Mouse (Mus musculus): Measurements from ENCODE around the gene Slc9a9.
A peak's percentile ranks its signal among the peaks of the same experiment; 100 is the strongest.

The Slc9a9 gene

GRCm38 (mm10) chr9:95180569-95180968 lies 510.9 kb downstream of the Slc9a9 start:
- TF ChIP-seq GATA4 (IDR thresholded peaks at IDR 0.05; ENCODE audit: insufficient replicate concordance, low read length), result no peak

GRCm38 (mm10) chr9:95181241-95182043 lies 511.7 kb downstream of the Slc9a9 start:
- no peak for TF ChIP-seq GATA4 (IDR thresholded peaks at IDR 0.05; ENCODE audit: insufficient replicate concordance, low read length)

- TF ChIP-seq GATA4 (IDR thresholded peaks at IDR 0.05; ENCODE audit: insufficient replicate concordance, low read length), result no peak
Observed at GRCm38 (mm10) chr9:95182272-95182671, 512.6 kb downstream of the Slc9a9 start.

DNA sequence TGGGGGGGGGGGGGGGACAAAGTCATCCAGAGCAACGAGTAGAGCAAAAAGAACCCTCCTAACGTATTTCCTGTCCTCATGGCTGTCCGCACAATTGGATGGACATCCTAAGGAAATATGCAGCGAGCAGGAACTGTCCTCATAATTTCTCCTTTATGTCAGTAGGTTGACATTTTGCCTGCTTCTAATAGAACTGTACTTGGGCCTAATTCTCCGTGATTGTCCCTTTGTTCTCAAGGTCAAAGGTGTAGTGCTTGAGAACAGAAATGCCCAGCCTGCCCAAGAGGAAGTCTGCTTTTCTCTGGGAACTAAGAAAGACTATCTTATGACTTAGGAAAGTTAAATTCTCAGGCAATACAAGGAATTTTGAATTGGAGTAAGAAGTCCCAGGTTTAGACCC lies 514.7 kb downstream of the Slc9a9 start:
- TF ChIP-seq GATA4 (IDR thresholded peaks at IDR 0.05; ENCODE audit: insufficient replicate concordance, low read length), result no peak

- peak; percentile 91 for TF ChIP-seq GATA4 (IDR thresholded peaks at IDR 0.05; ENCODE audit: insufficient replicate concordance, low read length)
Observed at GRCm38 (mm10) chr9:95185840-95186239, 516.1 kb downstream of the Slc9a9 start.

- no peak for TF ChIP-seq GATA4 (IDR thresholded peaks at IDR 0.05; ENCODE audit: insufficient replicate concordance, low read length)
Observed at GRCm38 (mm10) chr9:95186386-95187289, 516.9 kb downstream of the Slc9a9 start.

DNA sequence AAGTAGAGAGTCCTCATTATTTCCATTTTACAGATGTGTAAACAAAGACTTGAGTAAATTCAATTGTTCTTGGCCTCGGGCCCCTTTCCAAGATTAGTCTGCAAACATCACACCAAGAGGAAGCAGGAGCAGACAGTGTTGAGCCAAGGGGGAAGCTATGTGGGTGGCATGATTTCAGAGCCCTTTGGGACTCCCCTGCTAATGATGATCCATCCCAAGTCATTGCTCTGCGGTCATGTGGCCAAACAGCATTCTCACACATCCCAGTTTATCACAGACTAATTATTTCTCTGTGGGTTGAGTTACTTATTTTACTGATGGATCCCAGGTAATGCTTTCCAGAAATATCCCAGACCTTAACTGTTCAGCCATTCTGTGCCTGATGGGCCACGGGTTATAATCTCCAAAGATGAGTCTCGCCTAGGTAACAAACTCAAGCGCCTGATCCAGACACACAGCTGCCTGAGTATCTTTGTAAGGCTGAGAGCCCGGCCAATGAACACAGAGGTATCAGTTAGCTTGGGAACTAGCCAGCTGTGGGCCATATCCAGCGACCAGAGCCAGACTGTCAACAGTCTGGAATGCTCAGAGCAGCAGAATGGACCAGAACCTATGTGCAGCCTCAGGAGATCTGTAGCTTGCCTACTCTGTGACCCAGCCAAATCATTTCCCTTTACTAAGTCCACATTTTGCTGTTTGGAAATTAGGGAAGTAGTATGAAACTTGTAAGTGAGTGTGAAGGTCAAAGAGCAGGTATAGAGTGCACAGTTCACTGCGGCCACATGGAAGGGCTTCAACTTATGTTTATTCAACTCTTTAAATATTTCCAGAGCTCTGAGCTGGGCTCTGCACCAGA lies 518.9 kb downstream of the Slc9a9 start:
- no peak for TF ChIP-seq GATA4 (IDR thresholded peaks at IDR 0.05; ENCODE audit: insufficient replicate concordance, low read length)

DNA sequence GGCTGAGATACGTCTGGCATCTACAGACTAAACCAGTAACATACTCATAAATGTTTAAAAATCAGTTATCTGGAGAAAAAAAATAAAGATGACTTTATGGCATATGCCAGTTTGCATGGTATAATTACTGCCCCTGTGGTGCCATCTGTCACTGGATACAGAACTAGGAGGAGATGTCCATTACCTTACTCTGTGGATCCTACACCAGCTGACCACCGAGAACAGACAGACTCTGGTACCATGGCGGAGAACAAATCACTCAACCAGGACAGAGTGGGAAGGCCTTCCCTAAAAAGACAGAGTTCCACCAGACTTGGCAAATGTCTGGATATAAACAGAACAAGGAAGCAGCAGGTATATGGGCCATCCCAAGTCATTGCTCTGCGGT lies 519.5 kb downstream of the Slc9a9 start:
- TF ChIP-seq GATA4 (IDR thresholded peaks at IDR 0.05; ENCODE audit: insufficient replicate concordance, low read length), result no peak

DNA sequence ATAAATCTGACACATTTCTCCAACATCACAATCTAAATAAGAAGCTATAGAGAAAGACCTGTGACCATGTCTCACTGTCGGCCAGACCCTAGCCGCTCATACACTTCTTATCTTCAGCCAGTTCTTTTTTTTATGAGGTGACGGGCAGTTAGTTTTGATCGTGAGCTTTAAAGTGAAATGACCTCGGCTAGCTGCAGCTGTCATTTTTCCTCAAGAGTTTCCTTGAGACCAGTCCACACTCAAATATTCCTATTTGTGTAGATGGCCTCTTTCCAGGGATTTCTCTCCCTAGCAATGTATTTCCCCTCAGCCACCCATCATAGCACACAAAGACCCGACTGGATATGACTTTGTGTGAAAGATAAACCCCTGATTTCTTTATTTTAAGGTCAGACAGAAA lies 521.7 kb downstream of the Slc9a9 start:
- TF ChIP-seq GATA4 (IDR thresholded peaks at IDR 0.05; ENCODE audit: insufficient replicate concordance, low read length), result no peak

DNA sequence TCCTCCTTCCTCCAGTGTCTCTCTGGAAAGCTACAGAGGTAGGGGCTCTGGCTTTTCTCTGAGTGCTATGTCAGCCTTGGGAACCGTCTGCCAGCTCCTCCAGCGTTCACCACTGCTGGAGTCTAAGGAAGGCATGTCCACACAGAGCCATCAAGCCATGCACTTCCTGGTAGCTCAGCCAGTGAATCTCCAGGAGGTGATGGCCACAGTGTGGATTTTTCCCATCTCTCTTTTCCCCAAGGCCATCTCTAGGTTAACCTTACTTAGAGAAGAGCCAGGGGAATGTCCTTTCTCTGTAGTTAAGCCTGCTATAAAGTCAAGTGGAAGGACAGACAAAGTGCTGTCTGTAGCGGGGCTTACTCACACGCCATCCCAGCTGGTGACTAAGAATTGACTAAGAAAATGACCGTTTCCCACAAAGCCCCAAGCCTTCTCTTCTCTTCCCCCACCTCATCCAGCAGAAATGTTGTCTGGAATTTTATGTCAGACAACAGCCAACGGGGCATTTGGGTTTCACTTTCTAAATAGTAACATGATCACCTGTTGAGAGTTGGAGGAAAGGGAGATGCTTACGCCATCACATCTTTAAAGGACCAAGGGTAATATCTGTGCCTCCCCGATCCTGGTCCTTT lies 523.3 kb downstream of the Slc9a9 start:
- TF ChIP-seq GATA4 (IDR thresholded peaks at IDR 0.05; ENCODE audit: insufficient replicate concordance, low read length), result no peak

GRCm38 (mm10) chr9:95193672-95194071 lies 524.0 kb downstream of the Slc9a9 start:
- no peak for TF ChIP-seq GATA4 (IDR thresholded peaks at IDR 0.05; ENCODE audit: insufficient replicate concordance, low read length)

DNA sequence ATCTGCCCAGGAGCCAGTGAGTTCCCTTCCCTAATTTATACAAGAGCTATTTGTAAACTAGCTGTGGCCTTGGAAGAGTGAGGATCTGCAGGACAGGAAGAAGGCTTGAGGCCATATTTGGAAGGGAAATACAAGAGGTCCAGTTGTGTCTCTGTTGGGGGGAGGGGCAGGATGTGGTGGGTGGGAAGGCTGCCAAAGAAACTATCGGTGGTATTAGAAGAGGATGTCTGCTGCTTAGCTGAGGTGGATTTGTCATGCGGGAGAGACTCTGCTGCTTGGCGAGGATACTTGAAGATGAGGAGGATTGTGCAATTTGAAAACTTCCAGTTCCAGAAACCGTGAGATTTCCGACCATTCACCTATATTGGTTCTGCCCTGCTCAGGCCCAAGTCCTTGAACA lies 524.4 kb downstream of the Slc9a9 start:
- peak; percentile 7; the same call in 1 of the 2 replicates for TF ChIP-seq GATA4 (IDR thresholded peaks at IDR 0.05; ENCODE audit: insufficient replicate concordance, low read length)

- no peak for TF ChIP-seq GATA4 (IDR thresholded peaks at IDR 0.05; ENCODE audit: insufficient replicate concordance, low read length)
Observed at GRCm38 (mm10) chr9:95207661-95208060, 538.0 kb downstream of the Slc9a9 start.

DNA sequence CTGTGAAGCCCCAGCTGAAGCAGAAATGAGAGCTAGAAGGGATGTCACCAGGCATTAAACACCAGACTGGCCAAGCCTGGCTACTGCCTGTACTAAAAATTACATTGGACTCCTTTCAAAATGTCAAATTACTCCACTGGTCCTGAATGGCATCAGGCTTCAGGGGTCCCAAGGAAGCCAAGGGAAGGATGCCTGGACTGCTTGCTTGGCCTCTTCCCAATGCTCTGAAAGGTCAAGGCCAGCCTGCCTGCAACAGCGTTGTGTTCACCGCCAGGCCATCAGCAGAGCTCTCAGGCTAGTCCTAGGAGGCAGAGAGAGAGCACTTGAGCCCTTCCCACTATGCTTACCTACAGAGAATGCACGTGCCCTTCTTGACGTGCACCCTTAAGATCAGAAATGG lies 539.0 kb downstream of the Slc9a9 start:
- no peak for TF ChIP-seq GATA4 (IDR thresholded peaks at IDR 0.05; ENCODE audit: insufficient replicate concordance, low read length)

- TF ChIP-seq GATA4 (IDR thresholded peaks at IDR 0.05; ENCODE audit: insufficient replicate concordance, low read length), result peak; percentile 52; the same call in 1 of the 2 replicates
Observed at GRCm38 (mm10) chr9:95220009-95220408, 550.3 kb downstream of the Slc9a9 start.

Measured in liver, adult (tissue).